Mouse (Mus musculus) embryonic facial prominence, embryonic 11.5 days (tissue): ENCODE results near the gene Sema4g. TPM values are rescaled to one million over a fixed set of nuclear protein-coding genes. Genes with fewer than 3 reads are reported as not detected.
A peak's percentile ranks its signal among the peaks of the same experiment; 100 is the strongest.
"Not testable (repeated sequence)": the region's sequence is repeated elsewhere in the genome, so short reads cannot be mapped to it uniquely, and the experiment has no call there.

Source experiments
- ATAC-seq: fragments of 200-750 bp; cut with Nextera tagmentation; replicated peaks from 2 replicates; pipeline ENCODE4 v1.8.0; 2017; ENCODE audit warnings: low read depth; ENCODE audit not compliant: insufficient number of reproducible peaks, low FRiP score, low TSS enrichment
- DNase-seq: peaks from one replicate; pipeline ENCODE4 v3.0.0-alpha.2; 2015; ENCODE audit warnings: low spot score
- H3K27ac ChIP-seq: fragments of 300-500 bp; sonication (generic); replicated peaks from 2 replicates; pipeline ENCODE4 v1.5.1; 2014; ENCODE audit warnings: mild to moderate bottlenecking, low read depth, low read length, control low read depth
- H3K27me3 ChIP-seq: fragments of 300-500 bp; sonication (generic); 2 replicates; pipeline ENCODE4 v1.6.1; 2014; ENCODE audit warnings: mild to moderate bottlenecking, low read length, moderate library complexity, mixed read lengths; ENCODE audit not compliant: control insufficient read depth, insufficient read depth
- H3K36me3 ChIP-seq: fragments of 300-500 bp; sonication (generic); replicated peaks from 2 replicates; pipeline ENCODE4 v1.6.1; 2014; ENCODE audit warnings: low read depth, mild to moderate bottlenecking, low read length, moderate library complexity, mixed read lengths; ENCODE audit not compliant: control insufficient read depth, insufficient read depth
- H3K4me1 ChIP-seq: fragments of 300-500 bp; sonication (generic); 2 replicates; pipeline ENCODE4 v1.6.1; 2014; ENCODE audit warnings: low read length, mixed read lengths; ENCODE audit not compliant: control insufficient read depth, insufficient read depth
- H3K4me2 ChIP-seq: fragments of 300-500 bp; sonication (generic); 2 replicates; pipeline ENCODE4 v1.6.1; 2014; ENCODE audit warnings: low read depth, mild to moderate bottlenecking, control low read depth, low read length, moderate library complexity
- H3K4me3 ChIP-seq: fragments of 300-500 bp; sonication (generic); 2 replicates; pipeline ENCODE4 v1.5.1; 2014; ENCODE audit warnings: low read depth, low read length, control low read depth
- H3K9ac ChIP-seq: fragments of 300-500 bp; sonication (generic); replicated peaks from 2 replicates; pipeline ENCODE4 v1.6.1; 2014; ENCODE audit warnings: mild to moderate bottlenecking, control low read depth, low read length
- H3K9me3 ChIP-seq: fragments of 300-500 bp; sonication (generic); replicated peaks from 2 replicates; pipeline ENCODE4 v1.6.1; 2016; ENCODE audit warnings: mild to moderate bottlenecking, low read length, inconsistent platforms, mixed read lengths; ENCODE audit not compliant: control insufficient read depth
- WGBS: fragments of 180-500 bp; shearing (Covaris S2); extraction: QIAGEN DNeasy Blood & Tissue Kit; methylation state at CpG from one replicate; pipeline ENCODE4 v1.1.7; 2014; 5-methylcytosine and 5-hydroxymethylcytosine counted together
- polyA plus RNA-seq: library from polyadenylated mRNA; unstranded; fragments of >200 nt; fragmentation: Nextera tagmentation; extraction: Ambion mirVana; gene quantifications from 2 replicates; pipeline ENCODE4 v1.2.1, GENCODE M21; 2014

Gene Sema4g
- polyA plus RNA-seq, 1 experiment from 2014 or later, result 4.5 TPM

DNA sequence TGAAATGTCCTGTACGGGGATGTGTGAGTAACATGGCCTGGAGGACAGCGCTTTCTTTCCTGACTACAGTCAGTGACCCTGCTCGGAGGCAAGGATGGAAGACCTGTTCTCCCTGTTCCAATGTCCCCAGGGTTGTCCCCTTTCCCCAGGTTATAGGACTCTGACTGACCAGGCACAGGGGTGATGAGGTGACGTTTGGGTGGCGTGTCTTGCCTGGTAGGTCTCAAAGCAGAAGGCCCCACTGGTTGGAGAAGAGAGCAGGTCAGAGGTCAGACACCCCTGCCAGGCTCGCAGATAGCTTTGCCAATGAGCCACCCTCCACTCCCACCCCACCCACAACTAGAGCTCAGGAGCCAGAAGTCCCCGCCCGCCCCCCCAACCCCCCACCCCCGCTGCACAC, 40.7 kb downstream of the Sema4g start:
- H3K9ac ChIP-seq, result no peak overlapping the region
- H3K9me3 ChIP-seq, result no peaks in the 10 kb centered on the region
- DNase-seq, result no peak
- no peak overlapping the region for H3K4me3 ChIP-seq
- H3K4me2 ChIP-seq, result no peak overlapping the region
- no peaks in the 10 kb centered on the region for H3K27me3 ChIP-seq
- peaks cover 17% of the 10 kb centered on the region for H3K36me3 ChIP-seq
- 51% methylated on average over 9 of the region's 9 CpGs for WGBS
- ATAC-seq, result no peak
- no peak overlapping the region for H3K27ac ChIP-seq
- H3K4me1 ChIP-seq, result no peaks in the 10 kb centered on the region; the same call in 1 of the 2 replicates

DNA sequence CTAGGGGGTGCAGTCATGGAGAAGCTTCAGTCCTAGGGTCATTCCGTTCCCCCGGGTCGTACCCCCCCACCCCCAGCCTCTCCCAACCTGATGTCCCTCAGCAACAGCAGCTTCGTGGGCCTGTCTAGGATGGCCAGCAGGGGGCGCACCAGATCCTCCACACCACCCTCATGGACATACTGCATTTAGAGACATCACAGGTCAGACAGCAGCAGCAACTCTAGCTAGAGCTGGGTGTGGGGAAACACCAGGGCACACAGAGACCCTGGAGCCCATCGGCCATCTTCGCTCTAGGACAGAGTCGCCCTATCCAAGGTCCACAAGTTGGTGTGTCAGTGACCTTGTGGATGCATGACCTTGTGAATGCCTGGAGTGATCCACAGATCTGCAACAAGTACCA, 41.2 kb downstream of the Sema4g start:
- Histone ChIP-seq H3K4me2 (no peak overlapping the region), H3K27me3 (no peaks in the 10 kb centered on the region), H3K4me1 (no peaks in the 10 kb centered on the region; the same call in 1 of the 2 replicates), H3K36me3 (peaks cover 17% of the 10 kb centered on the region), H3K4me3 (no peak overlapping the region), H3K9ac (no peak overlapping the region), H3K9me3 (no peaks in the 10 kb centered on the region), H3K27ac (no peak overlapping the region)
- DNase-seq (peak; percentile 72), ATAC-seq (no peak)
- WGBS, result 33% methylated on average over 8 of the region's 8 CpGs

DNA sequence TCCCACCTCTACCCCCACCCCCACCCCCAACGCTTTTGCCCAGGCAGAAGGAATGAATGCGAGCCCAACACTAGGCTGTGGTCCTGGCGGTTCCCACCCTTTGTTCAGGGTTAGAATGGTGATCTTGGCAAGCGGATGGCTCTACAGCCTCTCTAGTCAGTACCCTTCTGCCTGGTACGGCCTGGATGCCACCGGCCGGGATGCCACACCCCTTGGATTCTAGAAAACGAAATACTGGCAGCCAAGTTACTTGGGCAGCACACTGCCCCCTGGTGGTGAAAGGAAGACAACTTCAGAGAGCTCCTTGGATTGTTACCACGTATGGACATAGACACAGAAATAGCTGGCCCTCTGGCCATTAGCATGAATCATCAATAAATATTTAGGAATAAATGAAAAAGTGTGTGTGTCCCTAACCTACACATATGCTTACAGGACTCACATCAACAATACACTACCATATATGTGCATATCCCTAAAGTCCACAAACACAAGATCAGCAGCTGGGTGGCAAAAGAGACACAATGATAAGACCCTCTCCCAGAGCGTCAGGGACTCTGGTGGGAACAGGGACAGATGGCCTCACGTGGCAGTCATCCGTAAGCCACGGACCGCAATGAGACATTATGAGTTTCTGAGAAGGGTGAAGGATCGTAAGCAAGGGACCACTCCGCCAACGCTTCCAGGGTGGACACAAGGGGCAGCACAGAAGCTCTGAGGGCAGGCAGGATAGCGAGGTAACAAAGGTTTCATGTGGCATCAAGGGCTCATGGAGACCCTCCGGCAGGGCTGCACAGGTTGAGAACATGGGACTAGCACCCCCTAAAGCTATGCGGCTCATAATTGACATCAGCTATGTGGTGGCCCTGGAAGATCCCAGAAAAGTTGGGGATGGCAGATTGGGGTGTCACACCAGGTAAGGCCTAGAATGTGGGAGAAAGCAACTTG, 42.1 kb downstream of the Sema4g start:
- H3K9ac ChIP-seq, result no peak overlapping the region
- H3K27ac ChIP-seq, result no peak overlapping the region
- DNase-seq, result peak; percentile 94
- H3K9me3 ChIP-seq, result no peaks in the 10 kb centered on the region
- H3K4me3 ChIP-seq, result no peak overlapping the region
- 42% methylated on average over 20 of the region's 20 CpGs for WGBS
- no peaks in the 10 kb centered on the region for H3K27me3 ChIP-seq
- no peak overlapping the region for H3K4me2 ChIP-seq
- peaks cover 15% of the 10 kb centered on the region for H3K36me3 ChIP-seq
- no peaks in the 10 kb centered on the region; the same call in 1 of the 2 replicates for H3K4me1 ChIP-seq
- no peak for ATAC-seq

DNA sequence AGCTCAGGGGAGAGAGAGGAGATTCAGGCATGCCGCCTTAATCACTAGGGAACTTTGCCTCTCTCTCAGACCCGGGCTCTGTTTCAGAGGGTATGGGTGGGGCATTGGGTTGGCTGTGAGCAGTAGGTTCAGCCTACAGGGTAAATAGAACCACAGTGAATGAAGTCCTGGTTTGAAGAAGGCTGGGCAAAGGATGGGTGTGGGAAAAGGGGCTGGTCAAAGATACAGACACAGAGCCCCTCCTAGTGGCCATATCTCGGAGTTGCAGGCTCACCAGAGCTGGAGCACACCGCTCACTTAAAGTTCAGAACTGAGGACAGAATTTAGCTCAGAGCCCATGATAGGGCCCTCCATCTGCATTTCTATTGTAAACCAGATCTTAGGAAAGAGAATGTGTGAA, 42.9 kb downstream of the Sema4g start:
- H3K27ac ChIP-seq, result no peak overlapping the region
- no peaks in the 10 kb centered on the region for H3K27me3 ChIP-seq
- ATAC-seq (0 out of 2 replicates have a peak, but pooled peaks have one; percentile 12), DNase-seq (peak; percentile 91)
- H3K9ac ChIP-seq, result no peak overlapping the region
- no peaks in the 10 kb centered on the region for H3K9me3 ChIP-seq
- no peak overlapping the region for H3K4me3 ChIP-seq
- H3K36me3 ChIP-seq, result peaks cover 8% of the 10 kb centered on the region; the same call in 1 of the 2 replicates
- WGBS, result 21% methylated on average over 4 of the region's 4 CpGs
- no peaks in the 10 kb centered on the region; the same call in 1 of the 2 replicates for H3K4me1 ChIP-seq
- H3K4me2 ChIP-seq, result no peak overlapping the region

DNA sequence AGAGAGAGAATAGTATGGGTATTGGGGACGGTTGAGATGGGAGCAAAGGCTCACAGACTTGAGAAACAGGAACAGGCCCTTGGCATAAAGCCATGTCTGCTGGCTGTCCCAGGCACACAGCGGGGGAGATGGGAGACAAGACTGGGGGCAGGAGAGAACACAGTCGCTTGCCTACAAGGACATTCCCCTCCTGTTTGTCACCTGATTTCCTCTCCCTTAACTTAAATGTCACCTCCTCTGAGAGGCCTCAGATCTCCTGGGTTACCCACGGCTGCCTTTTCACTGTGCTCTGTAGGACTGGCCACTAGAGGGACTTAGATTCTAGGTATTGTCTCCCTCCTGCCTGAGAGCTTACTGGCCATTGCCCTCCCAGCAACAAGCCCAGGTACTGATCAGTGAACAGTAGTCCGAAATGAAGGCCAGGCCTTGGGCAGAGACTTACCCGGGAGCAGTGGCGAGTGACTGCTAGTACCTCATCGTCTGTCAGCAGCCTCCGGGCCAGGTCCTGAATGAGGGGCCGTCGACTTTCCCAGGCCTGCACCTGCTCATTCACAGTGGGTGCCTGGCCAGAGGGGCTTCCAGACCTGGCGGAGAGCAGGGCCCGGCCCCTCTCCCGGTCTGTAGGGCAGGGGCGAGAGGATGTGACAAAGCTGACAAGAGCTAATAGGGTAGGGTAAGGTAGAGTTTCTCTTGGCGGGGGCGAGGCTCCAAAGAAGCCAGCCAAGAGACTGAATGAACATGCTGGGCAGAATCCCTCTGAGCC, 43.9 kb downstream of the Sema4g start:
- DNase-seq (no peak), ATAC-seq (no peak)
- H3K4me2 ChIP-seq, result no peak overlapping the region
- H3K4me1 ChIP-seq, result no peaks in the 10 kb centered on the region; the same call in 1 of the 2 replicates
- peaks cover 5% of the 10 kb centered on the region; the same call in 1 of the 2 replicates for H3K36me3 ChIP-seq
- no peak overlapping the region for H3K9ac ChIP-seq
- WGBS, result 48% methylated on average over 17 of the region's 17 CpGs
- H3K27ac ChIP-seq, result no peak overlapping the region
- H3K9me3 ChIP-seq, result no peaks in the 10 kb centered on the region
- no peak overlapping the region for H3K4me3 ChIP-seq
- no peaks in the 10 kb centered on the region for H3K27me3 ChIP-seq

DNA sequence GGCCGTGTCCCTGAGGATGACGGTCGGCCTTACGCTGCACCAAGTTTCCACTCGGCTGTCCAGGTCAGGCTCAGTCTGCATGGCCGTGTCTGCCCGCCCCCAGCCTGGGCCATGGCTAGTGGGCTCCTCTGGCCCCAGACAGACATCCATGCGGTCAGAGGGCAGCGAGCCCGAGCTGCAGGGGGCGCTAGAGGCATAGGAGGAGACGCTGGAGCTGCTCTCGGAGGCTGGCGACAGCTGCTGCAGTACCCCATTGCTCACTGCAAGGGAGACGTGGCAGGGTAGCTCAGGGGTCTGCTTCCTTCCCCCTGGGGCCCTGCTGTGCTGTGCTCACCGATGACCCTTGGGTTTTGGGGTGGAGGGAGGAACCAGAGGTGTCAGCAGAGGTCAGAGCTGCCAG, 48.0 kb downstream of the Sema4g start:
- Histone ChIP-seq H3K36me3 (no peaks in the 10 kb centered on the region), H3K27me3 (no peaks in the 10 kb centered on the region; the same call in 1 of the 2 replicates), H3K9ac (no peak overlapping the region), H3K4me2 (no peak overlapping the region), H3K27ac (no peak overlapping the region), H3K4me1 (no peaks in the 10 kb centered on the region), H3K9me3 (no peaks in the 10 kb centered on the region), H3K4me3 (no peak overlapping the region)
- 24% methylated on average over 16 of the region's 16 CpGs for WGBS
- DNase-seq, result peak; percentile 49
- no peak for ATAC-seq

DNA sequence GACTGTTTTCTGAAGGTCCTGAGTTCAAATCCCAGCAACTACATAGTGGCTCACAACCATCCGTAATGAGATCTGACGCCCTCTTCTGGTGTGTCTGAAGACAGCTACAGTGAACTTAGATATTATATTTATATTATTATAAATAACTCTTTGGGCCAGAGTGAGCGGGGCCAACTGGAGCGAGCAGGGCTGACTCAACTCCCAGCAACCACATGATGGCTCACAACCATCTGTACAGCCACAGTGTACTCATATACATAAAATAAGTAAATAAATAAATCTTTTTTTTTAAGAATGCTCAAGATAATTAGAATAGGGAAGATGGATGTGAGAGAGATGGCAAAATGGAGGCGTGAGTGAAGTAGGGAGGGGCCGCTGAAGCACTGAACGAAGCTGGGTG, 49.3 kb downstream of the Sema4g start:
- H3K4me2 ChIP-seq, ATAC-seq, H3K27ac ChIP-seq, H3K27me3 ChIP-seq, H3K4me3 ChIP-seq, DNase-seq, H3K4me1 ChIP-seq, H3K36me3 ChIP-seq, H3K9me3 ChIP-seq, H3K9ac ChIP-seq: not testable (repeated sequence)
- 91% methylated on average over 7 of the region's 7 CpGs for WGBS
